Mouse (Mus musculus) limb, embryonic 13.5 days (tissue): Measurements from ENCODE around the gene Bend4. TPM values are rescaled to one million over a fixed set of nuclear protein-coding genes. Genes with fewer than 3 reads are reported as not detected.

Experiments used
- ATAC-seq: fragments of 200-750 bp; cut with Nextera tagmentation; 2 replicates; pipeline ENCODE4 v1.8.0; 2017; ENCODE audit warnings: low read depth, moderate number of reproducible peaks, moderate TSS enrichment; ENCODE audit not compliant: low FRiP score
- H3K27ac ChIP-seq: fragments of 300-500 bp; sonication (generic); 2 replicates; pipeline ENCODE4 v1.5.1; 2015; ENCODE audit warnings: inconsistent platforms, mild to moderate bottlenecking, moderate library complexity
- H3K27me3 ChIP-seq: fragments of 300-500 bp; sonication (generic); 2 replicates; pipeline ENCODE4 v1.6.1; 2015; ENCODE audit warnings: mild to moderate bottlenecking, inconsistent platforms
- H3K36me3 ChIP-seq: fragments of 300-500 bp; sonication (generic); 2 replicates; pipeline ENCODE4 v1.6.1; 2015; ENCODE audit warnings: inconsistent platforms, mild to moderate bottlenecking, moderate library complexity
- H3K4me1 ChIP-seq: fragments of 300-500 bp; sonication (generic); 2 replicates; pipeline ENCODE4 v1.6.1; 2015; ENCODE audit warnings: inconsistent platforms
- H3K4me2 ChIP-seq: fragments of 300-500 bp; sonication (generic); replicated peaks from 2 replicates; pipeline ENCODE4 v1.6.1; 2015; ENCODE audit warnings: inconsistent platforms, mild to moderate bottlenecking, moderate library complexity
- H3K4me3 ChIP-seq: fragments of 300-500 bp; sonication (generic); 2 replicates; pipeline ENCODE4 v1.5.1; 2015; ENCODE audit warnings: moderate library complexity, mild to moderate bottlenecking, inconsistent platforms
- H3K9ac ChIP-seq: fragments of 300-500 bp; sonication (generic); 2 replicates; pipeline ENCODE4 v1.6.1; 2015; ENCODE audit warnings: mild to moderate bottlenecking, inconsistent platforms
- H3K9me3 ChIP-seq: fragments of 300-500 bp; sonication (generic); 2 replicates; pipeline ENCODE4 v1.6.1; 2016; ENCODE audit warnings: inconsistent platforms
- WGBS: fragments of 180-500 bp; shearing (Covaris S2); methylation state at CpG from one replicate; pipeline ENCODE4 v1.1.7; 2015; 5-methylcytosine and 5-hydroxymethylcytosine counted together
- polyA plus RNA-seq: library from polyadenylated mRNA; unstranded; fragments of >200 nt; fragmentation: Nextera tagmentation; extraction: Ambion mirVana; gene quantifications from 2 replicates; pipeline ENCODE4 v1.2.1, GENCODE M21; 2015

Gene Bend4
- polyA plus RNA-seq, result 4.9 and 5.3 TPM in 2 replicates

- ATAC-seq, result peak; percentile 80
- H3K4me2 ChIP-seq, result peak within 1 kb of the TSS; percentile 83
- H3K4me3 ChIP-seq, result peak within 1 kb of the TSS; percentile 70
- H3K9ac ChIP-seq, result peak within 1 kb of the TSS; percentile 80
- H3K36me3 ChIP-seq, result no peaks in the 10 kb centered on the region
- under 1% methylated on average over 90 of the region's 90 CpGs for WGBS
- H3K27ac ChIP-seq, result peak within 1 kb of the TSS; percentile 10; the same call in 1 of the 2 replicates
- H3K27me3 ChIP-seq, result peaks cover 40% of the 10 kb centered on the region
- peaks cover 8% of the 10 kb centered on the region; the same call in 1 of the 2 replicates for H3K4me1 ChIP-seq
- no peaks in the 10 kb centered on the region for H3K9me3 ChIP-seq
Observed at GRCm38 (mm10) chr5:67427443-67428360, at the start of gene Bend4. Gene Bend4 (minus strand): TSS chr5:67428310.

- Histone ChIP-seq H3K4me1 (no peaks in the 10 kb centered on the region), H3K36me3 (no peaks in the 10 kb centered on the region), H3K4me3 (no peak overlapping the region), H3K27ac (no peak overlapping the region), H3K4me2 (no peak overlapping the region), H3K9me3 (no peaks in the 10 kb centered on the region), H3K27me3 (no peaks in the 10 kb centered on the region), H3K9ac (no peak overlapping the region)
- WGBS, result 64% methylated on average over 8 of the region's 8 CpGs
- no peak for ATAC-seq
Observed at GRCm38 (mm10) chr5:67473723-67474122, 45.6 kb upstream of the Bend4 start.

- Histone ChIP-seq H3K27ac (no peak overlapping the region), H3K4me3 (no peak overlapping the region), H3K27me3 (no peaks in the 10 kb centered on the region), H3K4me2 (no peak overlapping the region), H3K9ac (no peak overlapping the region), H3K4me1 (no peaks in the 10 kb centered on the region), H3K9me3 (no peaks in the 10 kb centered on the region), H3K36me3 (no peaks in the 10 kb centered on the region)
- ATAC-seq, result peak; percentile 24; the same call in 1 of the 2 replicates
- WGBS, result 36% methylated on average over 5 of the region's 5 CpGs
Observed at GRCm38 (mm10) chr5:67473094-67473493, 45.0 kb upstream of the Bend4 start.

GRCm38 (mm10) chr5:67466866-67467530 lies 38.9 kb upstream of the Bend4 start:
- H3K9me3 ChIP-seq, result peaks cover 7% of the 10 kb centered on the region; the same call in 1 of the 2 replicates
- no peak overlapping the region for H3K9ac ChIP-seq
- no peak overlapping the region for H3K4me3 ChIP-seq
- 0 out of 2 replicates have a peak, but pooled peaks cover 2% of the 10 kb centered on the region for H3K4me1 ChIP-seq
- no peaks in the 10 kb centered on the region for H3K36me3 ChIP-seq
- H3K4me2 ChIP-seq, result no peak overlapping the region
- no peaks in the 10 kb centered on the region for H3K27me3 ChIP-seq
- no peak overlapping the region for H3K27ac ChIP-seq
- 75% methylated on average over 15 of the region's 15 CpGs for WGBS
- no peak for ATAC-seq

- H3K27me3 ChIP-seq, result no peaks in the 10 kb centered on the region
- ATAC-seq, result no peak
- WGBS, result 80% methylated on average over 3 of the region's 3 CpGs
Observed at GRCm38 (mm10) chr5:67464899-67465298, 36.8 kb upstream of the Bend4 start.

GRCm38 (mm10) chr5:67463636-67464035 lies 35.5 kb upstream of the Bend4 start:
- WGBS, result 86% methylated on average over 9 of the region's 9 CpGs

More at GRCm38 (mm10) chr5:67464899-67465298, 36.8 kb upstream of the Bend4 start:
- Histone ChIP-seq H3K4me1 (0 out of 2 replicates have a peak, but pooled peaks cover 2% of the 10 kb centered on the region), H3K4me3 (no peak overlapping the region), H3K9me3 (peaks cover 7% of the 10 kb centered on the region; the same call in 1 of the 2 replicates), H3K36me3 (no peaks in the 10 kb centered on the region), H3K27ac (no peak overlapping the region), H3K4me2 (no peak overlapping the region), H3K9ac (no peak overlapping the region)

GRCm38 (mm10) chr5:67462331-67462730 lies 34.2 kb upstream of the Bend4 start:
- peaks cover 7% of the 10 kb centered on the region; the same call in 1 of the 2 replicates for H3K9me3 ChIP-seq
- 74% methylated on average over 4 of the region's 4 CpGs for WGBS
- H3K27ac ChIP-seq, result no peak overlapping the region
- no peak overlapping the region for H3K4me3 ChIP-seq
- no peak overlapping the region for H3K4me2 ChIP-seq
- H3K27me3 ChIP-seq, result no peaks in the 10 kb centered on the region
- H3K4me1 ChIP-seq, result 0 out of 2 replicates have a peak, but pooled peaks cover 2% of the 10 kb centered on the region
- no peaks in the 10 kb centered on the region for H3K36me3 ChIP-seq
- ATAC-seq, result no peak
- H3K9ac ChIP-seq, result no peak overlapping the region

More at GRCm38 (mm10) chr5:67463636-67464035, 35.5 kb upstream of the Bend4 start:
- Histone ChIP-seq H3K9ac (no peak overlapping the region), H3K4me1 (0 out of 2 replicates have a peak, but pooled peaks cover 2% of the 10 kb centered on the region), H3K4me2 (no peak overlapping the region), H3K4me3 (no peak overlapping the region), H3K27ac (no peak overlapping the region), H3K27me3 (no peaks in the 10 kb centered on the region), H3K36me3 (no peaks in the 10 kb centered on the region), H3K9me3 (peaks cover 7% of the 10 kb centered on the region; the same call in 1 of the 2 replicates)
- ATAC-seq, result no peak

GRCm38 (mm10) chr5:67456841-67457240 lies 28.7 kb upstream of the Bend4 start:
- no peak overlapping the region for H3K4me2 ChIP-seq
- H3K4me1 ChIP-seq, result no peaks in the 10 kb centered on the region
- no peak for ATAC-seq
- H3K36me3 ChIP-seq, result no peaks in the 10 kb centered on the region
- no peaks in the 10 kb centered on the region for H3K27me3 ChIP-seq
- H3K9me3 ChIP-seq, result no peaks in the 10 kb centered on the region
- H3K9ac ChIP-seq, result no peak overlapping the region
- H3K4me3 ChIP-seq, result no peak overlapping the region
- 87% methylated on average over 4 of the region's 4 CpGs for WGBS
- H3K27ac ChIP-seq, result no peak overlapping the region

- Histone ChIP-seq H3K27ac (no peak overlapping the region), H3K4me2 (no peak overlapping the region), H3K27me3 (no peaks in the 10 kb centered on the region), H3K9me3 (no peaks in the 10 kb centered on the region), H3K4me3 (no peak overlapping the region), H3K36me3 (no peaks in the 10 kb centered on the region), H3K4me1 (no peaks in the 10 kb centered on the region), H3K9ac (no peak overlapping the region)
- WGBS, result 84% methylated on average over 1 of the region's 1 CpGs
- ATAC-seq, result no peak
Observed at GRCm38 (mm10) chr5:67454282-67454681, 26.2 kb upstream of the Bend4 start.

GRCm38 (mm10) chr5:67449957-67450630 lies 22.0 kb upstream of the Bend4 start:
- ATAC-seq, result no peak
- 70% methylated on average over 21 of the region's 21 CpGs for WGBS

GRCm38 (mm10) chr5:67446526-67446925 lies 18.4 kb upstream of the Bend4 start:
- Histone ChIP-seq H3K4me3 (no peak overlapping the region), H3K27me3 (no peaks in the 10 kb centered on the region), H3K9me3 (no peaks in the 10 kb centered on the region), H3K9ac (no peak overlapping the region), H3K27ac (no peak overlapping the region), H3K4me1 (peaks cover 7% of the 10 kb centered on the region; the same call in 1 of the 2 replicates), H3K4me2 (no peak overlapping the region), H3K36me3 (no peaks in the 10 kb centered on the region)
- ATAC-seq, result no peak
- 29% methylated on average over 2 of the region's 2 CpGs for WGBS

More at GRCm38 (mm10) chr5:67449957-67450630, 22.0 kb upstream of the Bend4 start:
- H3K27ac ChIP-seq, result no peak overlapping the region
- no peaks in the 10 kb centered on the region for H3K36me3 ChIP-seq
- no peak overlapping the region for H3K9ac ChIP-seq
- no peak overlapping the region for H3K4me2 ChIP-seq
- H3K9me3 ChIP-seq, result no peaks in the 10 kb centered on the region
- H3K4me1 ChIP-seq, result no peaks in the 10 kb centered on the region
- H3K4me3 ChIP-seq, result no peak overlapping the region
- H3K27me3 ChIP-seq, result no peaks in the 10 kb centered on the region
